Mouse (Mus musculus): ENCODE measurements around the gene Klhl5. TPM values are rescaled to one million over a fixed set of nuclear protein-coding genes. Genes with fewer than 3 reads are reported as not detected.

The Klhl5 gene
- total RNA-seq, 1 experiment: 5.0 TPM

DNA sequence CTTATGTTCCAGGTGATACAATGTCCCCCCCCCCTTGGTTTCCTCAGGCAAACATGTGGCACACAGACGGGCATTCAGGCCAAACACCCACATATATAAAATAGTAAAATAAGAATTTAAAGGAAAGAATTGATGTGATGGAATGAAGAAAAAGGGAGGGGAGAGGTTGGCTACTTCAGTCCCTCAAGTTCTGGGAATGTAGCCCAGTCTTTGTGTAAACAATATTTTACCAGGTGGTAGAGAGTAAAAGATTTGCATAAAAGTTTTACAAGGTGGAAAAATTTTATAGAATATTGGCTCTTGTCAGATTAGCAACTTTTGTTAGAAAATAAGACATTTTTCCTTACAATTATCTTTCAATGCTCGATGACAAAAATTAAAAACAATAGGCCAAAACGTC lies 10.5 kb upstream of the Klhl5 start:
- Histone ChIP-seq H3K9ac (ENCODE audit: insufficient read depth, low read depth, low read length, poor library complexity, severe bottlenecking) (no peak overlapping the region), H3K27ac (ENCODE audit: insufficient read depth, low read depth, low read length, poor library complexity, severe bottlenecking) (no peak overlapping the region), H3K4me1 (ENCODE audit: control insufficient read depth in 2 of 2, insufficient read depth in 2 of 2, low read length in 2 of 2, poor library complexity in 1 of 2) (peaks cover 2 to 4% of the 10 kb centered on the region in 2 experiments; a peak in 3 of 4 replicates), H3K4me3 (ENCODE audit: insufficient read depth in 1 of 2, low read depth in 1 of 2, low read length in 2 of 2, poor library complexity in 1 of 2, severe bottlenecking in 1 of 2) (no peak overlapping the region), H3K9me3 (ENCODE audit: control insufficient read depth, insufficient read depth, low read depth, low read length) (no peaks in the 10 kb centered on the region), H3K36me3 (ENCODE audit: control insufficient read depth, insufficient read depth, low read length, poor library complexity, severe bottlenecking) (no peaks in the 10 kb centered on the region)
- in situ Hi-C loops (cut with MboI; ENCODE audit: low sequenced_read_pairs in 2 of 2, unreplicated experiment in 2 of 2): no loop called here
- TF ChIP-seq HCFC1 (IDR thresholded peaks at IDR 0.05; ENCODE audit: borderline replicate concordance, insufficient read depth, low read length): no peak
- no peak for TF ChIP-seq MAFK (IDR thresholded peaks at IDR 0.05; ENCODE audit: insufficient read depth, low read depth, low read length)
- no peak for TF ChIP-seq ZC3H11A (IDR thresholded peaks at IDR 0.05; ENCODE audit: borderline replicate concordance, low read depth, low read length)
- no peak for TF ChIP-seq CHD2 (IDR thresholded peaks at IDR 0.05; ENCODE audit: low read depth, low read length)
- no peak for TF ChIP-seq ZNF384 (IDR thresholded peaks at IDR 0.05; ENCODE audit: low read depth, low read length)
- DNase-seq (ENCODE audit: low read depth, low spot score): no peak

DNA sequence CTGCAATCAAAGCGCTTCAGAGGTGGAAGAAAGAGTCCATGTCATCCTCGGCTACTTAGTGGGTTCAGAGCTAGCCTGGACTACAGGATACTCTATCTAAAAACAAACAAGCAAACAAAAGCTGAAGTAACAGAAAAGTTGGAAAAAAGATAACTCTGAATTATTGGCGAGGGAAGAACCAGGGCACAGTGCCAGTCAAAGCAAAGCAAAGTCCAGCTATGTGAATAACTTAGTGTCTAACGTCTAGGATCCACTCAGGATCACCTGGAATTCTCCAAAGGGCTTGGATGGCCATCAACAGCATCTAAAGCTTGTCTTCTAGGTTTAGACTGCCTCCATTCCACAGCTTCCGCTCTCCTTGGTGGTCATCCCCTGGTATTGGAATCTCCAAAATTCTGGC lies 9.9 kb upstream of the Klhl5 start:
- H3K4me3 ChIP-seq (ENCODE audit: insufficient read depth in 1 of 2, low read depth in 1 of 2, low read length in 2 of 2, poor library complexity in 1 of 2, severe bottlenecking in 1 of 2): no peak overlapping the region
- H3K4me1 ChIP-seq (ENCODE audit: control insufficient read depth in 2 of 2, insufficient read depth in 2 of 2, low read length in 2 of 2, poor library complexity in 1 of 2): peaks cover 0 to 2% of the 10 kb centered on the region in 2 experiments; a peak in 2 of 4 replicates
- no peaks in the 10 kb centered on the region for H3K36me3 ChIP-seq (ENCODE audit: control insufficient read depth, insufficient read depth, low read length, poor library complexity, severe bottlenecking)
- in situ Hi-C loops (cut with MboI; ENCODE audit: low sequenced_read_pairs in 2 of 2, unreplicated experiment in 2 of 2): no loop called here
- TF ChIP-seq CHD2 (IDR thresholded peaks at IDR 0.05; ENCODE audit: low read depth, low read length) (no peak), HCFC1 (IDR thresholded peaks at IDR 0.05; ENCODE audit: borderline replicate concordance, insufficient read depth, low read length) (no peak), ZNF384 (IDR thresholded peaks at IDR 0.05; ENCODE audit: low read depth, low read length) (no peak)
- no peak overlapping the region for H3K27ac ChIP-seq (ENCODE audit: insufficient read depth, low read depth, low read length, poor library complexity, severe bottlenecking)
- no peak for DNase-seq (ENCODE audit: low read depth, low spot score)
- no peaks in the 10 kb centered on the region for H3K9me3 ChIP-seq (ENCODE audit: control insufficient read depth, insufficient read depth, low read depth, low read length)
- no peak overlapping the region for H3K9ac ChIP-seq (ENCODE audit: insufficient read depth, low read depth, low read length, poor library complexity, severe bottlenecking)

GRCm38 (mm10) chr5:65100002-65100401 lies 7.3 kb upstream of the Klhl5 start:
- no peak for TF ChIP-seq MAFK (IDR thresholded peaks at IDR 0.05; ENCODE audit: insufficient read depth, low read depth, low read length)
- no peak for TF ChIP-seq ZC3H11A (IDR thresholded peaks at IDR 0.05; ENCODE audit: borderline replicate concordance, low read depth, low read length)
- no peak for TF ChIP-seq ZNF384 (IDR thresholded peaks at IDR 0.05; ENCODE audit: low read depth, low read length)
- TF ChIP-seq CHD2 (IDR thresholded peaks at IDR 0.05; ENCODE audit: low read depth, low read length): no peak
- no peak for TF ChIP-seq HCFC1 (IDR thresholded peaks at IDR 0.05; ENCODE audit: borderline replicate concordance, insufficient read depth, low read length)
- H3K4me3 ChIP-seq (ENCODE audit: insufficient read depth in 1 of 2, low read depth in 1 of 2, low read length in 2 of 2, poor library complexity in 1 of 2, severe bottlenecking in 1 of 2): no peak overlapping the region
- H3K27ac ChIP-seq (ENCODE audit: insufficient read depth, low read depth, low read length, poor library complexity, severe bottlenecking): no peak overlapping the region
- no peaks in the 10 kb centered on the region for H3K9me3 ChIP-seq (ENCODE audit: control insufficient read depth, insufficient read depth, low read depth, low read length)
- no peaks in the 10 kb centered on the region for H3K36me3 ChIP-seq (ENCODE audit: control insufficient read depth, insufficient read depth, low read length, poor library complexity, severe bottlenecking)
- no peak overlapping the region for H3K9ac ChIP-seq (ENCODE audit: insufficient read depth, low read depth, low read length, poor library complexity, severe bottlenecking)
- H3K4me1 ChIP-seq (ENCODE audit: control insufficient read depth in 2 of 2, insufficient read depth in 2 of 2, low read length in 2 of 2, poor library complexity in 1 of 2): peaks cover 0 to 2% of the 10 kb centered on the region in 2 experiments; a peak in 2 of 4 replicates
- in situ Hi-C loops (cut with MboI; ENCODE audit: low sequenced_read_pairs in 2 of 2, unreplicated experiment in 2 of 2): no loop called here
- DNase-seq (ENCODE audit: low read depth, low spot score): no peak

DNA sequence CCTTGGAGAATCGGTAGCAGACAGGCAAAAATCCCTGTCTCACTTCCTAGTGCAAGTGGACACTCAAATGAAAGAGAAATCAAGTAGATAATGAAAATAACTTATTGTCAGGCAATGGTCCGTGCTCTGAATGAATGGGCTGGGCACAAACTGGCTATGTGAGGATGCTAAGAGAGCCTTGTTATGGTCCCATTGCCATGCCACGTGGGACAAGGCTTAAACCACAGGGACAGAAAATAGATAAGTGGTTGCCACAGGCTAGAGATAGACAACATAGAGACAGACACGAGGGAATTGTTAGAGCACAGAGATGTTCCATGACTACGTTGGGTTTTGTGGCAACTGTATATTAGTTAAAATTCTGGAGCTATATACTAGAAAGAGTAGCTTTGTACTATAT lies 6.1 kb upstream of the Klhl5 start:
- in situ Hi-C loops (cut with MboI; ENCODE audit: low sequenced_read_pairs in 2 of 2, unreplicated experiment in 2 of 2): no loop called here
- Histone ChIP-seq H3K9ac (ENCODE audit: insufficient read depth, low read depth, low read length, poor library complexity, severe bottlenecking) (no peak overlapping the region), H3K4me3 (ENCODE audit: insufficient read depth in 1 of 2, low read depth in 1 of 2, low read length in 2 of 2, poor library complexity in 1 of 2, severe bottlenecking in 1 of 2) (no peak overlapping the region), H3K4me1 (ENCODE audit: control insufficient read depth in 2 of 2, insufficient read depth in 2 of 2, low read length in 2 of 2, poor library complexity in 1 of 2) (peaks cover 0 to under 1% of the 10 kb centered on the region in 2 experiments; a peak in 2 of 4 replicates), H3K27ac (ENCODE audit: insufficient read depth, low read depth, low read length, poor library complexity, severe bottlenecking) (no peak overlapping the region), H3K36me3 (ENCODE audit: control insufficient read depth, insufficient read depth, low read length, poor library complexity, severe bottlenecking) (no peaks in the 10 kb centered on the region), H3K9me3 (ENCODE audit: control insufficient read depth, insufficient read depth, low read depth, low read length) (no peaks in the 10 kb centered on the region)
- no peak for TF ChIP-seq ZC3H11A (IDR thresholded peaks at IDR 0.05; ENCODE audit: borderline replicate concordance, low read depth, low read length)
- TF ChIP-seq MAFK (IDR thresholded peaks at IDR 0.05; ENCODE audit: insufficient read depth, low read depth, low read length): no peak
- TF ChIP-seq ZNF384 (IDR thresholded peaks at IDR 0.05; ENCODE audit: low read depth, low read length): no peak
- TF ChIP-seq HCFC1 (IDR thresholded peaks at IDR 0.05; ENCODE audit: borderline replicate concordance, insufficient read depth, low read length): no peak
- no peak for TF ChIP-seq CHD2 (IDR thresholded peaks at IDR 0.05; ENCODE audit: low read depth, low read length)
- DNase-seq (ENCODE audit: low read depth, low spot score): no peak

DNA sequence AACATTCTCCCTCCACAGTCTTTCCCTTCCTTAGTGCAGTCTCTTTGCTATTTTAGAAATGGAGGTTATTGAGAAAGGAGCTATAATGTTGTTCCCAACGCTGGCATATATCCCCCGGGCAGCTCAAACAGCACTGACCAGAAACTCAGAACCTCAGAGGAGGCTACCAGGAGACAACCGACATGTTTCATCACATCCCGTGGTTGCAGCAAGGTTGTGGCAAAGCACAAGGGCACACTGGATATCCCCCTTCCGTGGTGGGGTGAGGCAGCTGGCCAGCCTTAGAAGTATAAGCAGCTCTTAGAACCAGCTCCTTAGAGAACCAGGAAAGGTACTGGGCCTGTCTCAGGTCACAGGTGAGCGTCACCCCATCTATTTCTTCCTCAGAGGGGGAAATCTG lies 5.7 kb upstream of the Klhl5 start:
- no peak for DNase-seq (ENCODE audit: low read depth, low spot score)
- in situ Hi-C loops (cut with MboI; ENCODE audit: low sequenced_read_pairs in 2 of 2, unreplicated experiment in 2 of 2): no loop called here
- Histone ChIP-seq H3K9me3 (ENCODE audit: control insufficient read depth, insufficient read depth, low read depth, low read length) (no peaks in the 10 kb centered on the region), H3K4me3 (ENCODE audit: insufficient read depth in 1 of 2, low read depth in 1 of 2, low read length in 2 of 2, poor library complexity in 1 of 2, severe bottlenecking in 1 of 2) (no peak overlapping the region), H3K27ac (ENCODE audit: insufficient read depth, low read depth, low read length, poor library complexity, severe bottlenecking) (no peak overlapping the region), H3K4me1 (ENCODE audit: control insufficient read depth in 2 of 2, insufficient read depth in 2 of 2, low read length in 2 of 2, poor library complexity in 1 of 2) (peaks cover 1% of the 10 kb centered on the region in 2 experiments; a peak in 2 of 4 replicates), H3K36me3 (ENCODE audit: control insufficient read depth, insufficient read depth, low read length, poor library complexity, severe bottlenecking) (no peaks in the 10 kb centered on the region), H3K9ac (ENCODE audit: insufficient read depth, low read depth, low read length, poor library complexity, severe bottlenecking) (no peak overlapping the region)
- TF ChIP-seq CHD2 (IDR thresholded peaks at IDR 0.05; ENCODE audit: low read depth, low read length) (no peak), HCFC1 (IDR thresholded peaks at IDR 0.05; ENCODE audit: borderline replicate concordance, insufficient read depth, low read length) (no peak), ZNF384 (IDR thresholded peaks at IDR 0.05; ENCODE audit: low read depth, low read length) (no peak)

Data from ES-E14 (cell line).